Mouse (Mus musculus): ENCODE results near the gene Kcnk10.

DNA sequence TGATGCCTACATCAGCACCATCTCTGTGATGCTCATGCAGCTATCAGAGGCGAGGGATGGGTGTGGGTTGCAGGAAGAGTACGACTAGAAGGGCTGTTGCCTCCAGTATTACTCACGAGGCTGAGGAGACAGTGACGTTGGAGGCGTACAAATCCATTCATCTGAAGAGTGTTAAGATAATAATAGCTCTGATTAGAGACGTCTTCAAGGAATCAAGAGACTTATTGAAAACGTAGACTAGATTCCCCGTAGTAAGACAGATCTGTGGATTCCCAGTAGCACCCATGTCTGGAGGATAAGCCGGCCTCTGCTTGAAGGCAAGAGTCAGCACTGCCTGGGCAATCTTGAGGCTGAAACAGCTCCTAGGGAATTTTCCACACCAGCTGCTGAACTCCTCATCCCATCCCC is 42.6 kb downstream of the Kcnk10 start:
- TF ChIP-seq POLR2A (IDR thresholded peaks at IDR 0.05; ENCODE audit: low read depth, low read length) (no peak), CTCF (IDR thresholded peaks at IDR 0.05; ENCODE audit: extremely low read depth, insufficient read depth, insufficient read length, insufficient replicate concordance) (no peak)

Measured in spleen, adult 2 months (tissue).